Mouse (Mus musculus): Measurements from ENCODE around the gene Gpt2. TPM values are rescaled to one million over a fixed set of nuclear protein-coding genes. Genes with fewer than 3 reads are reported as not detected.

The Gpt2 gene
- total RNA-seq, 1 experiment: 31.9 TPM

- Histone ChIP-seq H3K27ac (ENCODE audit: insufficient read depth, low read depth, low read length, poor library complexity, severe bottlenecking) (no peak overlapping the region), H3K4me3 (ENCODE audit: insufficient read depth in 1 of 2, low read depth in 1 of 2, low read length in 2 of 2, poor library complexity in 1 of 2, severe bottlenecking in 1 of 2) (no peak overlapping the region), H3K9ac (ENCODE audit: insufficient read depth, low read depth, low read length, poor library complexity, severe bottlenecking) (no peak overlapping the region), H3K4me1 (ENCODE audit: control insufficient read depth in 2 of 2, insufficient read depth in 2 of 2, low read length in 2 of 2, poor library complexity in 1 of 2) (peaks cover 2 to 5% of the 10 kb centered on the region in 2 experiments; a peak in 2 of 4 replicates), H3K9me3 (ENCODE audit: control insufficient read depth, insufficient read depth, low read depth, low read length) (no peaks in the 10 kb centered on the region), H3K36me3 (ENCODE audit: control insufficient read depth, insufficient read depth, low read length, poor library complexity, severe bottlenecking) (peaks cover 50% of the 10 kb centered on the region; the same call in 1 of the 2 replicates)
- in situ Hi-C loops (cut with MboI; ENCODE audit: low sequenced_read_pairs in 2 of 2, unreplicated experiment in 2 of 2): no loop called here
- TF ChIP-seq ZNF384 (IDR thresholded peaks at IDR 0.05; ENCODE audit: low read depth, low read length): no peak
- TF ChIP-seq MAFK (IDR thresholded peaks at IDR 0.05; ENCODE audit: insufficient read depth, low read depth, low read length): no peak
- TF ChIP-seq ZC3H11A (IDR thresholded peaks at IDR 0.05; ENCODE audit: borderline replicate concordance, low read depth, low read length): no peak
- no peak for TF ChIP-seq HCFC1 (IDR thresholded peaks at IDR 0.05; ENCODE audit: borderline replicate concordance, insufficient read depth, low read length)
- TF ChIP-seq CHD2 (IDR thresholded peaks at IDR 0.05; ENCODE audit: low read depth, low read length): no peak
- DNase-seq (ENCODE audit: low read depth, low spot score): no peak
These were observed 29.0 kb downstream of the Gpt2 start for GRCm38 (mm10) chr8:85521332-85521731.

GRCm38 (mm10) chr8:85524086-85524485 lies 31.7 kb downstream of the Gpt2 start:
- Histone ChIP-seq H3K4me1 (ENCODE audit: control insufficient read depth in 2 of 2, insufficient read depth in 2 of 2, low read length in 2 of 2, poor library complexity in 1 of 2) (peaks cover 1 to 9% of the 10 kb centered on the region in 2 experiments; a peak in 2 of 4 replicates), H3K27ac (ENCODE audit: insufficient read depth, low read depth, low read length, poor library complexity, severe bottlenecking) (no peak overlapping the region), H3K36me3 (ENCODE audit: control insufficient read depth, insufficient read depth, low read length, poor library complexity, severe bottlenecking) (peaks cover 40% of the 10 kb centered on the region; the same call in 1 of the 2 replicates), H3K4me3 (ENCODE audit: insufficient read depth in 1 of 2, low read depth in 1 of 2, low read length in 2 of 2, poor library complexity in 1 of 2, severe bottlenecking in 1 of 2) (no peak overlapping the region), H3K9ac (ENCODE audit: insufficient read depth, low read depth, low read length, poor library complexity, severe bottlenecking) (no peak overlapping the region), H3K9me3 (ENCODE audit: control insufficient read depth, insufficient read depth, low read depth, low read length) (no peaks in the 10 kb centered on the region)
- in situ Hi-C loops (cut with MboI; ENCODE audit: low sequenced_read_pairs in 2 of 2, unreplicated experiment in 2 of 2): no loop called here
- no peak for TF ChIP-seq ZNF384 (IDR thresholded peaks at IDR 0.05; ENCODE audit: low read depth, low read length)
- no peak for TF ChIP-seq HCFC1 (IDR thresholded peaks at IDR 0.05; ENCODE audit: borderline replicate concordance, insufficient read depth, low read length)
- no peak for TF ChIP-seq CHD2 (IDR thresholded peaks at IDR 0.05; ENCODE audit: low read depth, low read length)
- TF ChIP-seq MAFK (IDR thresholded peaks at IDR 0.05; ENCODE audit: insufficient read depth, low read depth, low read length): no peak
- no peak for TF ChIP-seq ZC3H11A (IDR thresholded peaks at IDR 0.05; ENCODE audit: borderline replicate concordance, low read depth, low read length)
- DNase-seq (ENCODE audit: low read depth, low spot score): no peak

DNA sequence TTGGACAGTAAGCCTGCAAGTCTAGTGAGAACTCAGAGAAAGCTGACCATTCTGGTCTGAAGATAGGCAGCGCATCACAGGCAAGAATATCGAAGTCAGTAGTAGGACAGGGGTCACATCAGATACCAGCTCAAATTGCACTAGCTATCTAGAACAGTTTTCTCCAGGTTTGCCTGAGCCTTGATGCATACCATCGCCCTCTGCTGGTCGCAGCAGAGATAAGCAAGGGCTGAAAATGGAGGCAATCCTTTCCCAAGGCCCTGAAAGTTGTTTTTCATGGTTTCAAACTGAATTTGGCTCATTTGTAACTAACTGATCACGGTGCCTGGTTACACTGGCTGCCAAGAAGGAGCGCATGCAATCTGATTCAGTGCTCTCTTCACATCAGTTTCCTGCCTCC lies 33.7 kb downstream of the Gpt2 start:
- Histone ChIP-seq H3K4me3 (ENCODE audit: insufficient read depth in 1 of 2, low read depth in 1 of 2, low read length in 2 of 2, poor library complexity in 1 of 2, severe bottlenecking in 1 of 2) (no peak overlapping the region), H3K9me3 (ENCODE audit: control insufficient read depth, insufficient read depth, low read depth, low read length) (no peaks in the 10 kb centered on the region), H3K36me3 (ENCODE audit: control insufficient read depth, insufficient read depth, low read length, poor library complexity, severe bottlenecking) (peaks cover 29% of the 10 kb centered on the region; the same call in 1 of the 2 replicates), H3K27ac (ENCODE audit: insufficient read depth, low read depth, low read length, poor library complexity, severe bottlenecking) (no peak overlapping the region), H3K4me1 (ENCODE audit: control insufficient read depth in 2 of 2, insufficient read depth in 2 of 2, low read length in 2 of 2, poor library complexity in 1 of 2) (peaks cover 1 to 6% of the 10 kb centered on the region in 2 experiments; a peak in 1 of 4 replicates), H3K9ac (ENCODE audit: insufficient read depth, low read depth, low read length, poor library complexity, severe bottlenecking) (no peak overlapping the region)
- in situ Hi-C loops (cut with MboI; ENCODE audit: low sequenced_read_pairs in 2 of 2, unreplicated experiment in 2 of 2): no loop called here
- no peak for TF ChIP-seq ZNF384 (IDR thresholded peaks at IDR 0.05; ENCODE audit: low read depth, low read length)
- no peak for TF ChIP-seq HCFC1 (IDR thresholded peaks at IDR 0.05; ENCODE audit: borderline replicate concordance, insufficient read depth, low read length)
- no peak for TF ChIP-seq CHD2 (IDR thresholded peaks at IDR 0.05; ENCODE audit: low read depth, low read length)
- TF ChIP-seq ZC3H11A (IDR thresholded peaks at IDR 0.05; ENCODE audit: borderline replicate concordance, low read depth, low read length): 0 out of 2 replicates have a peak, but pooled peaks have one; percentile 72
- peak; percentile 58 for DNase-seq (ENCODE audit: low read depth, low spot score)

DNA sequence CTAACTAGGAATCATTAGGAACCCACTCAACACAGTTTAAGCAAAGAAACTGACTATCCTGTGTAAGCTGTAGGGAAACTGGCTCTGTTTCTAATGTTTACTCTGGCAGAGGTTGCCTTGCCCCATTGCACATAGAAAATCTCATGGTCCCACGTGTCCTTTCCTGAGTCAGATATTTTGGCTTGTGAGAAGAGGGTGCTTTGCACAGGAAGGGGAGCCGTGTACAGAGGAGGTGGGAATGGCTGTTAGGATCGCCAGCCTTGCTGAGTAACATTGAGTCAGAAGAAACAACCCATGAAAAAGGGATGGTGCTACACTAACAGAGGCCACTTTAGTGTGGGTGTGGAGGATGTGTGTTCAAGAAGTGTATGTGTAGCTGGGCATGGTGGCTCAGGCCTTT lies 36.6 kb downstream of the Gpt2 start:
- H3K9ac ChIP-seq (ENCODE audit: insufficient read depth, low read depth, low read length, poor library complexity, severe bottlenecking): no peak overlapping the region
- no peak for DNase-seq (ENCODE audit: low read depth, low spot score)
- no peak overlapping the region for H3K4me3 ChIP-seq (ENCODE audit: insufficient read depth in 1 of 2, low read depth in 1 of 2, low read length in 2 of 2, poor library complexity in 1 of 2, severe bottlenecking in 1 of 2)
- no peak overlapping the region for H3K27ac ChIP-seq (ENCODE audit: insufficient read depth, low read depth, low read length, poor library complexity, severe bottlenecking)
- TF ChIP-seq ZNF384 (IDR thresholded peaks at IDR 0.05; ENCODE audit: low read depth, low read length) (no peak), CHD2 (IDR thresholded peaks at IDR 0.05; ENCODE audit: low read depth, low read length) (no peak), MAFK (IDR thresholded peaks at IDR 0.05; ENCODE audit: insufficient read depth, low read depth, low read length) (no peak), HCFC1 (IDR thresholded peaks at IDR 0.05; ENCODE audit: borderline replicate concordance, insufficient read depth, low read length) (no peak), ZC3H11A (IDR thresholded peaks at IDR 0.05; ENCODE audit: borderline replicate concordance, low read depth, low read length) (no peak)
- in situ Hi-C loops (cut with MboI; ENCODE audit: low sequenced_read_pairs in 2 of 2, unreplicated experiment in 2 of 2): no loop called here
- peaks cover 1 to 9% of the 10 kb centered on the region in 2 experiments; a peak in 3 of 4 replicates for H3K4me1 ChIP-seq (ENCODE audit: control insufficient read depth in 2 of 2, insufficient read depth in 2 of 2, low read length in 2 of 2, poor library complexity in 1 of 2)
- no peaks in the 10 kb centered on the region for H3K9me3 ChIP-seq (ENCODE audit: control insufficient read depth, insufficient read depth, low read depth, low read length)
- peaks cover 10% of the 10 kb centered on the region; the same call in 1 of the 2 replicates for H3K36me3 ChIP-seq (ENCODE audit: control insufficient read depth, insufficient read depth, low read length, poor library complexity, severe bottlenecking)

Data from ES-E14 (cell line).